1 mouse cellular context compared by ENCODE assay signal in the genomic region with DNA sequence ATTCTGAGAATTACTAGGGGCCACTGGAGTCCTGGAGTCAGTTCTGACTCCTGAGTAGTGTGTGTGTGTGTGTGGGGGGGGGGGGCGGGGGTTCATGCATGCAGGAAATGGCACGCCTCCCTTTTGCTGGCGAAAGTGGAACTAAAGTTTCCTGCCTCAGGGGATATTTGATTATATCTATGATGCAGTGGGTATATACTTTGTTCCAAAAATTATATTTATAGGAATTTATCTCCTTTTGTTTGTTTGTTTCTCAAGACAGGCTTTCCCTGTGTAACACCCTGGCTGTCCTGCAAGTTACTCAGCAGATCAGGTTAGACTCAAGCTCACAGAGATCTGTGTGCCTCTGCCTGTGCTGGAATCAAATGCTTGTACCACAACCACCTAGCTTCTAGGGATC.
TF ChIP-seq lines count a peak whose summit lies in the region.

No protein-coding gene starts in this region.

TF ChIP-seq in CH12.LX, 34 proteins besides CTCF, POLR2A, EP300 and RAD21:
- TF ChIP-seq PAX5 (IDR thresholded peaks at IDR 0.05; ENCODE audit: low read length) (no peak), RCOR1 (conservative IDR thresholded peaks at IDR 0.05; ENCODE audit: low read depth, low read length) (no peak), BHLHE40 (IDR thresholded peaks at IDR 0.05; ENCODE audit: low read depth, low read length) (no peak)
